Comparison of ENCODE assay signal across 10 mouse cellular contexts in the genomic region with DNA sequence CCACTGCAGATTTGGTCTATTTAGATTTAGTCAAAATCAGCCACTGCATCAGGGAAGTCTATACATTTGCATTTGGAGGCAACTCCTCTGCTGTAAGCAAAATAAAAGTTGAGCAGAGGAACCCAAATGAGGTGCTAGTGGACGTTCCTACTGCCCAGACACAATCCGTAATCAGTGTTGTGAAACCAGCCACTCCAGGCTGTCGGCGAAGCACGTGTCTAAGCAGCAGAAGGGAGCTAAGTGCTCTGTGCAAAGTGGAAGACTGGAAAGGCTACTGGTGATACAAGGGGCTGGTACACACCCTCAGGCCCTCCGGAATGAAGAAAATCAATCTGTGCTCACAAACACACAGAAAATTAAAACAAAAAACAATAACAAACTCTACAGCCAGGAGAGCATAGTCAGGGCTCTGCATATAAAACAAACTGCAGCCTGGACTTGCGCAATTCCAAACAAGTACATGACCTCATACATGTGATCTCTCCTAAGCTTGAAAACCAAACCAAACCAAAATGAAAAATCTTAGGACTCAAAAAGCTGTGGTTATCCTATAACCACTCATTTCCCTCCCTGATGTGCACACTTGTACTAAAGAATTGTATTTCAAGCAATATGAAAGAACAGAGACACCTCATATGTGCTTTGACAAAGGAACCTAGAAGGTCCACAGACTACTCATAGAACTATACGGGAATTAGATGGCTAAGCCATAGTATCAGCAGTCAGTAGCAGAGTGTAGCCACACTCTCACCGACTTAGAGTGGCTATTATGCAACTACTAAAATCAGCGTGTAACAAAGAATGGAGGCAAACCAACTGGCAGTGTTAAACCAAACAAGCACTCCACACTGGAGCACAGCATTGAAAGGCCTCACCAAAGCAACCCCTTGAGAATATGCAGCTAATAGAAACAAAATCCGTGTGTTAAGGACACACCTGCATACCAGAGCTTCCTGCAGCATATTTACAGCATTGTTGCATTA.
A peak's percentile ranks its signal among the peaks of the same experiment; 100 is the strongest.
DNase-seq lines count a peak whose midpoint lies in the region; ATAC-seq and TF ChIP-seq lines count a peak whose summit lies in the region.
"Had no signal": no experiment of that assay in that cellular context is flagged by ENCODE, and none has a peak within 500 bp of the region (broad histone marks: within the 10 kb centered on the region; RNA-seq: fewer than 3 reads in every experiment).

No protein-coding gene starts in this region.

- no peak overlapping the region for H3K27ac ChIP-seq in heart, postnatal 0 days (ENCODE audit: low read depth)
- 0 out of 2 replicates have a peak overlapping the region, but pooled peaks have one; percentile 6 for H3K27ac ChIP-seq in stomach, postnatal 0 days (replicated peaks)

- H3K4me1 ChIP-seq in heart, postnatal 0 days (ENCODE audit: control insufficient read depth, insufficient read depth), result peaks cover 5% of the 10 kb centered on the region
- H3K4me1 ChIP-seq in lung, adult 2 months (ENCODE audit: control insufficient read depth, insufficient read depth, low read length), result peaks cover 6% of the 10 kb centered on the region; the same call in 1 of the 2 replicates
- H3K4me1 ChIP-seq in stomach, postnatal 0 days (replicated peaks; ENCODE audit: control insufficient read depth, insufficient read depth), result no peaks in the 10 kb centered on the region

- no peak overlapping the region for H3K4me3 ChIP-seq in heart, postnatal 0 days (ENCODE audit: low read depth, low read length)
- H3K4me3 ChIP-seq in lung, adult 2 months (replicated peaks; ENCODE audit: extremely low read depth, low read depth, low read length), result no peak overlapping the region
- no peak overlapping the region for H3K4me3 ChIP-seq in stomach, postnatal 0 days (ENCODE audit: low read depth, low read length)

- no peak overlapping the region for H3K4me2 ChIP-seq in heart, postnatal 0 days (ENCODE audit: low read depth, low read length)
- H3K4me2 ChIP-seq in stomach, postnatal 0 days (replicated peaks; ENCODE audit: low read depth), result no peak overlapping the region

- peak; percentile 77 for ATAC-seq in heart, postnatal 0 days (ENCODE audit: insufficient read depth, low read depth)
- peak; percentile 36; the same call in 1 of the 2 replicates for ATAC-seq in stomach, postnatal 0 days (ENCODE audit: low FRiP score, low TSS enrichment)
- ATAC-seq: activated CD4-positive, CD25-positive, alpha-beta regulatory T cell, adult 4 months; midbrain, embryonic 16.5 days had no signal

- TF ChIP-seq CTCF in heart, postnatal 0 days (IDR thresholded peaks at IDR 0.05; ENCODE audit: low read depth), result no peak
- TF ChIP-seq CTCF in lung, adult 2 months (IDR thresholded peaks at IDR 0.05; ENCODE audit: insufficient read depth, low read length), result no peak
- TF ChIP-seq CTCF in stomach, postnatal 0 days (IDR thresholded peaks at IDR 0.05; ENCODE audit: low read depth), result no peak

- no peaks in the 10 kb centered on the region for H3K9me3 ChIP-seq in heart, postnatal 0 days (replicated peaks; ENCODE audit: control insufficient read depth, low read length)
- H3K9me3 ChIP-seq in stomach, postnatal 0 days (ENCODE audit: control insufficient read depth, low read length), result no peaks in the 10 kb centered on the region

- no peaks in the 10 kb centered on the region for H3K27me3 ChIP-seq in heart, postnatal 0 days (ENCODE audit: control insufficient read depth, insufficient read depth, low read length)
- no peaks in the 10 kb centered on the region for H3K27me3 ChIP-seq in stomach, postnatal 0 days (ENCODE audit: control insufficient read depth, insufficient read depth, low read length)

- TF ChIP-seq POLR2A in lung, adult 2 months (IDR thresholded peaks at IDR 0.05; ENCODE audit: borderline replicate concordance, extremely low read depth, low read depth, low read length), result no peak

- no peak for TF ChIP-seq EP300 in heart, postnatal 0 days (IDR thresholded peaks at IDR 0.05; ENCODE audit: low read depth)
- TF ChIP-seq EP300 in stomach, postnatal 0 days (optimal IDR thresholded peaks at IDR 0.05), result no peak

- intact Hi-C loops in left cerebral cortex, postnatal 25 days (cut with DNase I), result no loop called here

- 46% methylated on average over 11 of the region's 11 CpGs for whole genome bisulfite sequencing in heart, postnatal 0 days
- WGBS in lung, adult 2 months, result 39% methylated on average over 11 of the region's 11 CpGs
- WGBS in stomach, postnatal 0 days, result 48% methylated on average over 11 of the region's 11 CpGs

- no peak overlapping the region for H3K9ac ChIP-seq in heart, postnatal 0 days (replicated peaks; ENCODE audit: low read depth, low read length)
- no peak overlapping the region for H3K9ac ChIP-seq in stomach, postnatal 0 days (ENCODE audit: low read length)

- H3K36me3 ChIP-seq in heart, postnatal 0 days (replicated peaks; ENCODE audit: control insufficient read depth, insufficient read depth, low read length), result no peaks in the 10 kb centered on the region
- no peaks in the 10 kb centered on the region; the same call in 1 of the 2 replicates for H3K36me3 ChIP-seq in stomach, postnatal 0 days (ENCODE audit: control insufficient read depth, insufficient read depth, low read length)

- peak; percentile 32 for DNase-seq in layer of hippocampus, adult 9-11 months
- no peak for DNase-seq in layer of hippocampus, adult 11-12 months (ENCODE audit: low spot score)
- no peak for DNase-seq in heart, postnatal 0 days (ENCODE audit: low spot score)
- DNase-seq in lung, adult 2 months, result peak; percentile 60
- DNase-seq in stomach, postnatal 0 days (ENCODE audit: low spot score), result no peak
- no peak for DNase-seq in thymus, postnatal 4 days
- DNase-seq in left cerebral cortex, postnatal 25 days (ENCODE audit: low spot score in 2 of 2), result no peak
- DNase-seq: cerebellum, adult 11-12 months had no signal

Comparison
In these comparisons a context has a peak if more than half of its experiments do, and no peak if none do; other contexts are left out.
1. DNase-seq: peak in layer of hippocampus, adult 9-11 months (single experiment) and lung, adult 2 months (single experiment); none in layer of hippocampus, adult 11-12 months (single experiment), heart, postnatal 0 days (single experiment), stomach, postnatal 0 days (single experiment), thymus, postnatal 4 days (single experiment) and left cerebral cortex, postnatal 25 days (0 of 2).